Mouse (Mus musculus) liver, postnatal 0 days (tissue): Measurements from ENCODE around the gene Dus1l.

Experiments
- CTCF ChIP-seq: sonication (generic); IDR thresholded peaks from 2 replicates; pipeline ENCODE4 v1.5.1; 2016; ENCODE audit warnings: antibody characterized with exemption, low read depth
- EP300 ChIP-seq: IDR thresholded peaks from 2 replicates; pipeline ENCODE4 v1.6.1; 2016; ENCODE audit warnings: antibody characterized with exemption, low read depth, mild to moderate bottlenecking

- no peak for TF ChIP-seq CTCF
- no peak for TF ChIP-seq EP300
Measured at GRCm38 (mm10) chr11:120772749-120773148, 23.5 kb downstream of the Dus1l start.
